Mouse (Mus musculus) layer of hippocampus, adult 18-20 months (tissue): ENCODE measurements at regions not wholly inside any gene's neighbourhood (a gene's known extent, or its start where the extent isn't known, plus 50 kb on each side); places are given as distances from the start of the nearest gene placed in this dataset.

Experiments
- DNase-seq, 2 experiments: peaks; one replicate each; pipeline ENCODE4 v3.0.0; 2022; ENCODE audit warnings: low spot score in 2 of 2

DNA sequence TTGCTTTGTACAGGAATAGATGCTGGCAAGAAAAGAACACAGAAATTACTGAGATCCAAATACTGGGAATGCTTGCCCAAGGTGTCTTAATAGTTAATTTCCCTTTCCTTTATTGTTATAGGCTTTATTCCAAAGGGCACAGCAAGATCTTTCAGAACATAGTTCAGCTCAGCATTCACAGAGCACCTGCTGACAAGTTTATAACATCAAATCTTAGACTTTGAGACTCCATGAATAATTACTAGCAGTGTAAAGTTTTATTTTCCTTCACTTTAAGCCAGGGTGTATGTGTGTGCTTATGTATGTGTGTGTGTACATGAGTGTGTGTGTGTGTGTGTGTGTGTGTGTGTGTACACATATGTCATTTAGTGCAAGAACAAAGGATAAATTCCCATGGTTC, 999.8 kb upstream of the Crim1 start:
- no peak for DNase-seq

DNA sequence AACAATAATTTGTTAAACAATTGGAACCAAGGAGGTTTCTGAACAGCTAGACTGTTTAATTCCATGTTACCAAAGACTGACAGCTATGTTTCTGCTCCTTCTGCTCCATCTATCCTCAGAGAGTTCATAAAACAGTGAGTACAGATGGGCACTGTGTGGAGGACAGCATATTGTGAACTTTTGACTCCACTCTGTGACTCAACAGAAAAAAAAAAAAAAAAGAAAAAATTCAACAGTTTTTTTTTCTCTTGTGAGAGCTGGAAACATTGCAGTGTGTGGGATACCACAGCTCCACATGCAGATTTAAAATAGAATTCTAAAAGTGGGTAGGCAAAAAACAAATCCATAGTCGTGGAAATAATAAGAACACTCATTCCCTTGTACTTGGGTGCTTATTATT, 999.4 kb upstream of the Crim1 start:
- peak in 1 of 2 experiments; percentile 35 for DNase-seq

DNA sequence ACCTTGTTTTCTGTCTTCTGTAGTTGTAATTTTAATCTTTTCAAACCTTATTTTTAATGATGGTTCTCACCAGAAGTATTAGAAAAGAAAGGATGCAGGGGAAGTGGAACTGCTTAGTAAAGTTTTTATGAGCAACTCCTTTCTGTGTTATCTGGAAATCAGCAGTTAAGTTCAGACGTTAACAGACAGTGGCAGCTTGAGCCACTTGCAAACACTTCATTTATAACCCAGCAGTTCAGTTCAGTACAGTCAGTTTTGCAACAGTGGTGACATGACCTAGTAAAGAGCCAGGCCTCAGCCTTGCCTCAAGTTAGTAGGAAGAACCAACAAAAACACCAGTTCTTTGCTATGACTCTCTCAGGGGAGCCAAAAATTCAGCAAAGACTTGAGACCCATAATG, 989.1 kb upstream of the Crim1 start:
- DNase-seq = no peak

DNA sequence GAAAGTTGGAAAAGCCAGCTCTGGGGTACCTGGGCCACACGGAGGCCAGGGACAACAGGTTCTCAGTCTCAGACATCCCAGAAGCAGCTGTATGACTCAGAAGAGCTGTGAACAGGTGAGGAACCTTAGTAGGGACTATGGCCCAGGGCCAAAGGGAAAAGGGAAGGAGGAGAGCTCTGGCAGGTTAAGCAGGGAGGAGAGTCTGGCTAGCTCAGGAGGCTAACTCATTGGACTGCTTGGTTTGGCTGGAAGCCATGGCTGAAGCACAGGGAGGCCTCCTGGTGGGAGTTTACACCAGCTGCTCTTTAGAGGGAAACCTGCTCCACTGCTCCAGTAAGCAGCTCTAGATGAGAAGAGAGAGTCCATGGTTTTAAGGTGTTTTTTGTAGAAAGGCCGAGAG, 955.0 kb upstream of the Crim1 start:
- no peak for DNase-seq
